Mouse (Mus musculus): ENCODE results near the gene Luc7l2.

DNA sequence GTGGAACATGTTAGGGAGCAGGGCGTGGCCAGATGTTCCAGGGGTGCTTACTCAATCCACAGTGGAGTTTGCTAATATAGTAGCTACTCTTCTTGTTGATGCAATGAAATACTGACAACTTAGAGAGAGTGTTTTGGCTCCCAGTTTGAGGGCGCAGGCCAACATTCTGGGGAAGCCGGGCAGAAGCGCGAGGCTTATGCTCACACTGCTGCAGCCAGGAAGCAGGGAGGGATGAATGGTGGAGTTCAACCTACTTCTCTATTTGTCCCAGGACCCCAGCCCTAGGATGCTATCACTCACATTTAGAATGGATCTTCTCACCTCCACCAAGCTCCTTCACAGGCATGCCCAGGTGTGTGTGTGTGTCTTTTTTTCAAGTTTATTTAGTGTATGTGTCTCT lies 75.0 kb downstream of the Luc7l2 start:
- TF ChIP-seq CTCF (IDR thresholded peaks at IDR 0.05; ENCODE audit: extremely low read depth, insufficient read depth, insufficient read length, insufficient replicate concordance) (no peak), POLR2A (IDR thresholded peaks at IDR 0.05; ENCODE audit: low read depth, low read length) (no peak)
